Mouse (Mus musculus) olfactory bulb, adult 2 months (tissue): Measurements from ENCODE around the gene Slc4a10. TPM values are rescaled to one million over a fixed set of nuclear protein-coding genes. Genes with fewer than 3 reads are reported as not detected.

ENCODE experiments used
- H3K27ac ChIP-seq: fragments of 200-500 bp; 2 replicates; pipeline ENCODE4 v1.5.1; 2012; ENCODE audit warnings: low read depth, low read length; ENCODE audit not compliant: insufficient read depth
- H3K4me1 ChIP-seq: fragments of 200-500 bp; 2 replicates; pipeline ENCODE4 v1.6.1; 2012; ENCODE audit warnings: low read length; ENCODE audit not compliant: control insufficient read depth, insufficient read depth
- H3K4me3 ChIP-seq: fragments of 200-500 bp; 2 replicates; pipeline ENCODE4 v1.5.1; 2012; ENCODE audit warnings: mild to moderate bottlenecking, low read depth, low read length, moderate library complexity; ENCODE audit not compliant: insufficient read depth
- CTCF ChIP-seq: fragments of 200-500 bp; IDR thresholded peaks from 2 replicates; pipeline ENCODE4 v1.5.1; 2012; ENCODE audit warnings: low read depth, mild to moderate bottlenecking, low read length, moderate library complexity; ENCODE audit not compliant: insufficient read depth
- POLR2A ChIP-seq: fragments of 200-500 bp; IDR thresholded peaks from 2 replicates; pipeline ENCODE4 v1.6.1; 2012; ENCODE audit warnings: mild to moderate bottlenecking, low read depth, low read length, moderate library complexity; ENCODE audit not compliant: insufficient read depth
- WGBS: fragments of 180-500 bp; shearing (Covaris S2); methylation state at CpG from one replicate; pipeline ENCODE4 v1.1.7; 2018; 5-methylcytosine and 5-hydroxymethylcytosine counted together
- polyA plus RNA-seq: library from polyadenylated mRNA; stranded (reverse); fragments of >200 nt; gene quantifications from 2 replicates; pipeline ENCODE4 v1.2.4, GENCODE M21; 2012; ENCODE audit warnings: low replicate concordance; ENCODE audit not compliant: missing spikeins, insufficient read depth, insufficient read length

Slc4a10 gene
- polyA plus RNA-seq, 1 experiment: 148 TPM

- TF ChIP-seq POLR2A (no peak), CTCF (no peak)
- no peak overlapping the region for H3K4me3 ChIP-seq
- no peak overlapping the region for H3K27ac ChIP-seq
- H3K4me1 ChIP-seq: no peaks in the 10 kb centered on the region
Observed at GRCm38 (mm10) chr2:62227563-62227962, 181.3 kb downstream of the Slc4a10 start.

GRCm38 (mm10) chr2:62231271-62231670 is 185.0 kb downstream of the Slc4a10 start:
- Histone ChIP-seq H3K27ac (no peak overlapping the region), H3K4me3 (no peak overlapping the region), H3K4me1 (no peaks in the 10 kb centered on the region)
- no peak for TF ChIP-seq CTCF
- TF ChIP-seq POLR2A: no peak
- 31% methylated on average over 2 of the region's 2 CpGs for WGBS

GRCm38 (mm10) chr2:62244167-62244566 is 197.9 kb downstream of the Slc4a10 start:
- 36% methylated on average over 4 of the region's 4 CpGs for WGBS
- TF ChIP-seq POLR2A (no peak), CTCF (no peak)
- H3K4me3 ChIP-seq: no peak overlapping the region
- H3K4me1 ChIP-seq: no peaks in the 10 kb centered on the region
- H3K27ac ChIP-seq: no peak overlapping the region

- H3K27ac ChIP-seq: no peak overlapping the region
- WGBS: 94% methylated on average over 9 of the region's 9 CpGs
- TF ChIP-seq CTCF: no peak
- no peak for TF ChIP-seq POLR2A
- no peaks in the 10 kb centered on the region; the same call in 1 of the 2 replicates for H3K4me1 ChIP-seq
- H3K4me3 ChIP-seq: no peak overlapping the region
Observed at GRCm38 (mm10) chr2:62268467-62268866, 222.2 kb downstream of the Slc4a10 start.

- Histone ChIP-seq H3K4me1 (no peaks in the 10 kb centered on the region), H3K27ac (no peak overlapping the region), H3K4me3 (no peak overlapping the region)
- 64% methylated on average over 4 of the region's 4 CpGs for WGBS
- TF ChIP-seq CTCF: no peak
- TF ChIP-seq POLR2A: no peak
Observed at GRCm38 (mm10) chr2:62271840-62272239, 225.6 kb downstream of the Slc4a10 start.

- no peak overlapping the region for H3K27ac ChIP-seq
- no peak overlapping the region for H3K4me3 ChIP-seq
- TF ChIP-seq CTCF (no peak), POLR2A (no peak)
- no peaks in the 10 kb centered on the region for H3K4me1 ChIP-seq
- 89% methylated on average over 3 of the region's 3 CpGs for WGBS
Observed at GRCm38 (mm10) chr2:62278779-62279178, 232.5 kb downstream of the Slc4a10 start.

- WGBS: 87% methylated on average over 7 of the region's 7 CpGs
- Histone ChIP-seq H3K4me3 (no peak overlapping the region), H3K27ac (no peak overlapping the region), H3K4me1 (no peaks in the 10 kb centered on the region)
- no peak for TF ChIP-seq POLR2A
- TF ChIP-seq CTCF: no peak
Observed at GRCm38 (mm10) chr2:62279777-62280176, 233.5 kb downstream of the Slc4a10 start.

- 60% methylated on average over 2 of the region's 2 CpGs for WGBS
- TF ChIP-seq CTCF: no peak
- no peak for TF ChIP-seq POLR2A
- H3K4me3 ChIP-seq: no peak overlapping the region
- no peaks in the 10 kb centered on the region for H3K4me1 ChIP-seq
- H3K27ac ChIP-seq: no peak overlapping the region
Observed at GRCm38 (mm10) chr2:62285026-62285425, 238.8 kb downstream of the Slc4a10 start.

- TF ChIP-seq CTCF (no peak), POLR2A (no peak)
- no peaks in the 10 kb centered on the region for H3K4me1 ChIP-seq
- H3K4me3 ChIP-seq: no peak overlapping the region
- no peak overlapping the region for H3K27ac ChIP-seq
- 5% methylated on average over 2 of the region's 2 CpGs for WGBS
Observed at GRCm38 (mm10) chr2:62285847-62286246, 239.6 kb downstream of the Slc4a10 start.

GRCm38 (mm10) chr2:62287532-62287931 is 241.3 kb downstream of the Slc4a10 start:
- Histone ChIP-seq H3K27ac (no peak overlapping the region), H3K4me1 (no peaks in the 10 kb centered on the region), H3K4me3 (no peak overlapping the region)
- no peak for TF ChIP-seq POLR2A
- WGBS: 82% methylated on average over 4 of the region's 4 CpGs
